Mouse (Mus musculus) kidney, adult 2 months (tissue): Measurements from ENCODE around the gene Chrm4.

ENCODE experiments used
- CTCF ChIP-seq: fragments of 200-500 bp; conservative IDR thresholded peaks from 2 replicates; pipeline ENCODE4 v1.5.1; 2011; ENCODE audit warnings: low read depth, mild to moderate bottlenecking, control low read depth, low read length, moderate library complexity, mixed read lengths; ENCODE audit not compliant: insufficient read depth, insufficient read length
- POLR2A ChIP-seq: fragments of 200-500 bp; IDR thresholded peaks from one replicate; pipeline ENCODE4 v1.6.1; 2011; ENCODE audit warnings: low read depth, low read length, control low read depth

DNA sequence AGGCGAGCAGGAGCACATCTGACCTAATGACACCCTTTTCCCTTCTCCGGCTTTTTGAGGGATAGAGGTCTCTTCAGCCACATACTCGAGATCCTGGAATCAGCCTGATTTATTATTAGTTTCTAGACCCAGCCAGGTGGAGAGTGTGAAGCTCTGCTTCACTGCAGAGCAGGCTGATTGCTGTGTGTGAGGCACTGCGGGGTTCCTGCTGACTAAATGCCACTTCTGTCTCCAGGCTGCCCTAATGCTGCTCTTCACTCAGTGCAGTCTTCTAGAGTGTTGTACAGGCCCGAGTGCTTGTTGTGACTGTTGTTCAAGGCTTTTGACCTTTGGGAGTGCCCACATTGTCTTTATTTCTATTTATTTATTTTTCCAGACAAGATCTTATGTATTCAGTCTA is 24.7 kb upstream of the Chrm4 start:
- TF ChIP-seq POLR2A, result no peak
- no peak for TF ChIP-seq CTCF
